Mouse (Mus musculus): ENCODE results near the gene Usp34. TPM values are rescaled to one million over a fixed set of nuclear protein-coding genes. Genes with fewer than 3 reads are reported as not detected.

Gene Usp34
- total and polyA plus RNA-seq, 3 experiments = 47.5 to 92.5 (median 65.4) TPM

DNA sequence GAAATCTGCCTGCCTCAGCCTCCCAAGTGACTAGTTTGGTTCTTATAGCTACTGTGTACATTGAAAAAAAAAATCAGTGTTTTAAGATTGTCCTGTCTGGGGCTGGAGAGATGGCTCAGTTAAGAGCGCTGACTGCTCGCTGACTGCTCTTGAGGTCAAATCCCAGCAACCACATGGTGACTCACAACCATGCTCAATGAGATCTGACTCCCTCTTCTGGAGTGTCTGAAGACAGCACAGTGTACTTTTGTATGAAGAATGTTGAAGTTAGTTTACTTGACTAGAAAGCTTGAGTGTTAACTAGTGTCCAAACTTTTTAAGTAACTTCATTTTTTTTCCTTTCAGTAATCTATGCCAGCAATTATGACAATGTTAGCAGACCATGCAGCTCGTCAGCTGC is 45.2 kb upstream of the Usp34 start:
- Histone ChIP-seq H3K9me3 (replicated peaks; ENCODE audit: low read length) (no peaks in the 10 kb centered on the region), H3K9ac (ENCODE audit: insufficient read depth, low read depth) (no peak overlapping the region), H3K4me3 (replicated peaks in 1 of 3; ENCODE audit: low read depth in 2 of 3, low read length in 2 of 3, poor library complexity in 1 of 3) (no peak overlapping the region), H3K4me2 (ENCODE audit: insufficient read depth, low read depth, poor library complexity, severe bottlenecking) (no peak overlapping the region), H3K27me3 (replicated peaks) (no peaks in the 10 kb centered on the region), H3K27ac (ENCODE audit: insufficient read depth, low read depth) (no peak overlapping the region), H3K36me3 (replicated peaks in 1 of 2; ENCODE audit: control insufficient read depth in 1 of 2, insufficient read depth in 1 of 2, low read length in 1 of 2) (peaks cover 27 to 68% of the 10 kb centered on the region in 2 experiments), H3K4me1 (ENCODE audit: control insufficient read depth in 1 of 2, insufficient read depth in 2 of 2) (peaks cover 5 to 31% of the 10 kb centered on the region in 2 experiments), H3K79me2 (replicated peaks; ENCODE audit: control insufficient read depth, extremely low read depth, insufficient read depth, poor library complexity, severe bottlenecking) (peaks cover 95% of the 10 kb centered on the region)
- peak; percentile 68 for DNase-seq (ENCODE audit: extremely low read depth)
- in situ Hi-C loops (cut with MboI; ENCODE audit: low pct_ligation_motif_present, low pct_unique_long_range_greater_than_20kb, low sequenced_read_pairs) = loop anchor here (10.0 kb wide), 1 partner anchor 627 kb away; no protein-coding TSS in a partner anchor
- dilution Hi-C loops (cut with MboI; ENCODE audit: extremely low pct_ligation_motif_present, extremely low pct_unique_long_range_greater_than_20kb, low sequenced_read_pairs) = no loop called here
- TF ChIP-seq KAT2A (IDR thresholded peaks at IDR 0.05; ENCODE audit: insufficient replicate concordance, low read length) (no peak), MXI1 (IDR thresholded peaks at IDR 0.05; ENCODE audit: low read depth, low read length) (peak; percentile 42; the same call in 1 of the 2 replicates), MYC (IDR thresholded peaks at IDR 0.05; ENCODE audit: low read depth, low read length) (peak; percentile 92), RAD21 (IDR thresholded peaks at IDR 0.05; ENCODE audit: low read depth, low read length) (peak; percentile 49), CTCF (conservative IDR thresholded peaks at IDR 0.05 in 1 of 2, IDR thresholded peaks at IDR 0.05 in 1 of 2; ENCODE audit: low read depth in 2 of 2, low read length in 2 of 2) (peak; percentile 34 to 64), ELF1 (IDR thresholded peaks at IDR 0.05; ENCODE audit: low read depth, low read length) (no peak), SMC3 (IDR thresholded peaks at IDR 0.05; ENCODE audit: low read depth, low read length) (peak; percentile 56)

DNA sequence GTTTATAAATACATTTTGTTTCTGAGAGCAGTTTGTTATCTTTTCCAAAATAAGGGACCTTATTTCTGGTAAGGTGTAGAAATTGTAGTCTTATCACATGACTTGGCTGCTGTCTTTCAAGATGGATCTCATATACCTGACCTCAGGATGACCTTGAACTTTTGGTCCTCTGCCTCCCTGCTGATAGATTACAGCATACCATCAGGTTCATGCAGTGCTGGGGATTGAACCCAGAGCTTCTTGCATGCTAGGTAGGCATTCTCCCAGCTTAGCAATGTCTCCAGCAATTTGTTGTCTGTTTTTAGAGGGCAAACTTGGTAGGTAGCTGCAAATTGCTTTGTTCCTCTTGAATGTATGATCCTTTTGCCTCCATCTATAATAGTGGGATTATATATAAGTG is 41.7 kb upstream of the Usp34 start:
- no peaks in the 10 kb centered on the region for H3K27me3 ChIP-seq (replicated peaks)
- no peak overlapping the region for H3K9ac ChIP-seq (ENCODE audit: insufficient read depth, low read depth)
- H3K4me2 ChIP-seq (ENCODE audit: insufficient read depth, low read depth, poor library complexity, severe bottlenecking) = no peak overlapping the region
- dilution Hi-C loops (cut with MboI; ENCODE audit: extremely low pct_ligation_motif_present, extremely low pct_unique_long_range_greater_than_20kb, low sequenced_read_pairs) = no loop called here
- H3K4me3 ChIP-seq (replicated peaks in 1 of 3; ENCODE audit: low read depth in 2 of 3, low read length in 2 of 3, poor library complexity in 1 of 3) = no peak overlapping the region
- peaks cover 5 to 20% of the 10 kb centered on the region in 2 experiments for H3K4me1 ChIP-seq (ENCODE audit: control insufficient read depth in 1 of 2, insufficient read depth in 2 of 2)
- peaks cover 40 to 90% of the 10 kb centered on the region in 2 experiments for H3K36me3 ChIP-seq (replicated peaks in 1 of 2; ENCODE audit: control insufficient read depth in 1 of 2, insufficient read depth in 1 of 2, low read length in 1 of 2)
- no peaks in the 10 kb centered on the region for H3K9me3 ChIP-seq (replicated peaks; ENCODE audit: low read length)
- in situ Hi-C loops (cut with MboI; ENCODE audit: low pct_ligation_motif_present, low pct_unique_long_range_greater_than_20kb, low sequenced_read_pairs) = loop anchor here (5.0 to 10.0 kb wide), 2 partner anchors 258 to 630 kb away; partner anchors contain the start of gene Fam161a
- no peak for DNase-seq (ENCODE audit: extremely low read depth)
- no peak overlapping the region for H3K27ac ChIP-seq (ENCODE audit: insufficient read depth, low read depth)
- peaks cover 85% of the 10 kb centered on the region for H3K79me2 ChIP-seq (replicated peaks; ENCODE audit: control insufficient read depth, extremely low read depth, insufficient read depth, poor library complexity, severe bottlenecking)
- TF ChIP-seq USF2 (conservative IDR thresholded peaks at IDR 0.05; ENCODE audit: low read depth, low read length) (no peak), EP300 (IDR thresholded peaks at IDR 0.05; ENCODE audit: low read length) (no peak), POLR2A (IDR thresholded peaks at IDR 0.05; ENCODE audit: low read depth, low read length) (0 out of 2 replicates have a peak, but pooled peaks have one; percentile 13)

DNA sequence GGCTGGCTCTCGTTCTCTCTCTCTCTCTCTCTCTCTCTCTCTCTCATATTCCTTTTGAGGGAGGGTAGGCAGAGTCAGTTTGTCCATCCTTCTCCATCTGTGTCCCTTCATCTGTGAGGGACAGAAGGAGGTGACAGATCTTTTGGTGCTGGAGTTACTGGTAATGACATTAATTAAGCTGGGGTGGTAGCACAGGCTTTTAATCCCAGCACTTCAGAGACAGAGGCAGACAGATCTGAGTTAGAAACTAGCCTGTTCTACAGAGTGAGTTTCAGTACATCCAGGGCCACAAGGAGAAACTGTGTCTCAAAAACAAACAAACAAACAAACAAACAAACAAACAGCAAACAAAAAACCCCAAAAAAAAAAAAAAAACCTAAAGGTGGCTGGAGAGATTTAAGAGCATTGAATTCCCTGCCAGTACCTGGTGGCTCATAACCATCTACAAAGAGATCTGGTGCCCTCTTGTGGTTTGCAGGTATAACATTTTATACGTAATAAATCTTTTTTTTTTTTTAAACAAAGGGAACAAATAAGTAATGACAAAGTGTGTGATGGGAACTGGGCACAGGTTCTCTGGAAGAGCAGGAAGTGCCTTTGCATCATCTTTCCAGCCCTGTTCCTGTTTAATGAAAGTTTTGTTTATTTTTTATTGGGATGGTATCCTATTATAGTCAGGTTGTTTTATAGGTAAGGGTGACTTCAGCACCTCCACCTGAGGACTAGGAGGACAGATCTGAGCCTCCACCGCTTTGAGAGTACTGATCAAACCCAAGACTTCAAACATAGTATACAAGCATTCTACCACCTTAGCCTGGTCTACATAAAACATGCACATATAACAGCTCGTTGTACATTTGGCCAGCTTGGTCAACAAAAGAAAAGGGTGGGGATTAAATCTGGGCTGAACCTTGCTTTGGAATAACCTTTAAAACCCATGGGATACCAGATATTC is 34.6 kb upstream of the Usp34 start:
- H3K4me2 ChIP-seq (ENCODE audit: insufficient read depth, low read depth, poor library complexity, severe bottlenecking) = no peak overlapping the region
- H3K27me3 ChIP-seq (replicated peaks) = no peaks in the 10 kb centered on the region
- H3K79me2 ChIP-seq (replicated peaks; ENCODE audit: control insufficient read depth, extremely low read depth, insufficient read depth, poor library complexity, severe bottlenecking) = peaks cover 43% of the 10 kb centered on the region
- dilution Hi-C loops (cut with MboI; ENCODE audit: extremely low pct_ligation_motif_present, extremely low pct_unique_long_range_greater_than_20kb, low sequenced_read_pairs) = no loop called here
- in situ Hi-C loops (cut with MboI; ENCODE audit: low pct_ligation_motif_present, low pct_unique_long_range_greater_than_20kb, low sequenced_read_pairs) = loop anchor here (5.0 kb wide), 1 partner anchor 120 kb away; no protein-coding TSS in a partner anchor
- no peaks in the 10 kb centered on the region for H3K9me3 ChIP-seq (replicated peaks; ENCODE audit: low read length)
- H3K4me1 ChIP-seq (ENCODE audit: control insufficient read depth in 1 of 2, insufficient read depth in 2 of 2) = no peaks in the 10 kb centered on the region
- H3K36me3 ChIP-seq (replicated peaks in 1 of 2; ENCODE audit: control insufficient read depth in 1 of 2, insufficient read depth in 1 of 2, low read length in 1 of 2) = peaks cover 48 to 92% of the 10 kb centered on the region in 2 experiments
- H3K9ac ChIP-seq (ENCODE audit: insufficient read depth, low read depth) = no peak overlapping the region
- DNase-seq (ENCODE audit: extremely low read depth) = peak; percentile 54
- H3K4me3 ChIP-seq (replicated peaks in 1 of 3; ENCODE audit: low read depth in 2 of 3, low read length in 2 of 3, poor library complexity in 1 of 3) = no peak overlapping the region
- no peak overlapping the region for H3K27ac ChIP-seq (ENCODE audit: insufficient read depth, low read depth)
- TF ChIP-seq USF1 (IDR thresholded peaks at IDR 0.05; ENCODE audit: low read depth, low read length) (no peak), SMC3 (IDR thresholded peaks at IDR 0.05; ENCODE audit: low read depth, low read length) (peak; percentile 63), NELFE (IDR thresholded peaks at IDR 0.05; ENCODE audit: low read depth, low read length) (no peak), ZMIZ1 (IDR thresholded peaks at IDR 0.05; ENCODE audit: low read depth, low read length) (no peak), SIN3A (IDR thresholded peaks at IDR 0.05; ENCODE audit: low read length) (no peak), CTCF (conservative IDR thresholded peaks at IDR 0.05 in 1 of 2, IDR thresholded peaks at IDR 0.05 in 1 of 2; ENCODE audit: low read depth in 2 of 2, low read length in 2 of 2) (peak in 1 of 2 experiments; percentile 84; a peak in 3 of 4 replicates), NRF1 (IDR thresholded peaks at IDR 0.05; ENCODE audit: low read depth, low read length) (no peak), IRF4 (IDR thresholded peaks at IDR 0.05; ENCODE audit: low read depth, low read length) (no peak), TCF12 (IDR thresholded peaks at IDR 0.05; ENCODE audit: low read depth, low read length) (no peak), HCFC1 (IDR thresholded peaks at IDR 0.05; ENCODE audit: low read depth, low read length) (no peak), CHD1 (IDR thresholded peaks at IDR 0.05; ENCODE audit: low read depth, low read length) (no peak), ZC3H11A (IDR thresholded peaks at IDR 0.05; ENCODE audit: low read depth, low read length) (peak; percentile 22; the same call in 1 of the 2 replicates), RAD21 (IDR thresholded peaks at IDR 0.05; ENCODE audit: low read depth, low read length) (peak; percentile 87), EP300 (IDR thresholded peaks at IDR 0.05; ENCODE audit: low read length) (no peak), MXI1 (IDR thresholded peaks at IDR 0.05; ENCODE audit: low read depth, low read length) (no peak), MAX (IDR thresholded peaks at IDR 0.05; ENCODE audit: low read length) (no peak), CHD2 (IDR thresholded peaks at IDR 0.05; ENCODE audit: low read length) (no peak), MYC (IDR thresholded peaks at IDR 0.05; ENCODE audit: low read depth, low read length) (no peak), MAFK (IDR thresholded peaks at IDR 0.05; ENCODE audit: insufficient replicate concordance, low read length) (no peak)
